Mouse (Mus musculus): ENCODE results near the gene Dhh.

Gene Dhh

GRCm38 (mm10) chr15:98851229-98851818, 47.0 kb downstream of the Dhh start:
- no peak for DNase-seq (ENCODE audit: low read depth)

- no peak for DNase-seq (ENCODE audit: low read depth)
Observed at GRCm38 (mm10) chr15:98850668-98851067, 47.7 kb downstream of the Dhh start.

DNA sequence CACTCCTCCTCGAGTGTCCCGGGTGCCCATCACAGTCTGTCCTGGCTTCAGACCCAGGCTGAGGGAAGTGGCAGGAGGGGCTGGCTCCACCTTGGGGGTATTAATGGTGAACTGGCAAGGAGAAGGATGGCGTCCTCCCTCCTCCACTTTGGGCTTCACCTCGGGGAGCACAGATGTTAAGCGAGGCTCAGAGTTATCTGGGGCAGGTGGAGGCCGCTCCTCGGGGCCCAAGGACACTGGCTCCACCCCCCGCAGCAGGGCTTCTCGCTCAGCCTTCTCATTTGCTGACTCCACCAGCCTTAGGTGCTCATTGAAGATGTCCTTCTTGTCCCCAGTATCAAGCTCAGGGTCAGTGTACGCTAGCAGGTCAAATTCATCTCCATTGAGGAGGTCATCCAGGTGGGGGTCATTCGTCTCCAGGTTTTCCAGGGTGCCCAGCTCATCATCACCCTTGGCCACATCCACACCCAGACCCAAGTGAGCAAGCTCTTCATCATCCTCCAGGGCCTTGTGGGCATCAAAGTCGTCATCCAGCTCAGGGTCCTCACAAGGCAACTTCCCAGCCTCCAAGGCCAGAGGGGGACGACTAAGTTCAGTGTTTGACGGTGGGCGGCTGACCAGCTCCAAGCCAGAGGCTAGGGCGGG, 48.3 kb downstream of the Dhh start:
- no peak for DNase-seq (ENCODE audit: low read depth)

- DNase-seq (ENCODE audit: low read depth) = no peak
Observed at GRCm38 (mm10) chr15:98849165-98849564, 49.2 kb downstream of the Dhh start.

- DNase-seq (ENCODE audit: low read depth) = no peak
Observed at GRCm38 (mm10) chr15:98846140-98846539, 52.2 kb downstream of the Dhh start.

GRCm38 (mm10) chr15:98845149-98845548, 53.2 kb downstream of the Dhh start:
- DNase-seq (ENCODE audit: low read depth) = no peak

- no peak for DNase-seq (ENCODE audit: low read depth)
Observed at GRCm38 (mm10) chr15:98843595-98844223, 54.6 kb downstream of the Dhh start.

Data from induced T-regulatory cell, adult 2 months (primary cell).